Mouse (Mus musculus) liver, postnatal 0 days (tissue): ENCODE measurements at regions not wholly inside any gene's neighbourhood (a gene's known extent, or its start where the extent isn't known, plus 50 kb on each side); places are given as distances from the start of the nearest gene placed in this dataset.

Experiments
- ATAC-seq: fragments of 200-750 bp; cut with Nextera tagmentation; 2 replicates; pipeline ENCODE4 v1.8.0; 2017; ENCODE audit warnings: mild to moderate bottlenecking, moderate library complexity
- DNase-seq: peaks from one replicate; pipeline ENCODE4 v3.0.0-alpha.2; 2016
- H3K27ac ChIP-seq: fragments of 300-500 bp; sonication (generic); 2 replicates; pipeline ENCODE4 v1.5.1; 2014; ENCODE audit warnings: antibody characterized with exemption, moderate library complexity, mild to moderate bottlenecking, low read depth
- H3K27me3 ChIP-seq: fragments of 300-500 bp; sonication (generic); 2 replicates; pipeline ENCODE4 v1.6.1; 2014; ENCODE audit warnings: low read length, control low read depth, mixed read lengths; ENCODE audit not compliant: insufficient read depth
- H3K36me3 ChIP-seq: fragments of 300-500 bp; sonication (generic); replicated peaks from 2 replicates; pipeline ENCODE4 v1.6.1; 2014; ENCODE audit warnings: mild to moderate bottlenecking, control low read depth, low read length, moderate library complexity, mixed read lengths; ENCODE audit not compliant: insufficient read depth
- H3K4me1 ChIP-seq: fragments of 300-500 bp; sonication (generic); 2 replicates; pipeline ENCODE4 v1.6.1; 2014; ENCODE audit warnings: antibody characterized with exemption, mild to moderate bottlenecking, control low read depth; ENCODE audit not compliant: insufficient read depth
- H3K4me2 ChIP-seq: fragments of 300-500 bp; sonication (generic); 2 replicates; pipeline ENCODE4 v1.6.1; 2014; ENCODE audit warnings: low read depth, mild to moderate bottlenecking, low read length, moderate library complexity, mixed read lengths
- H3K4me3 ChIP-seq: fragments of 300-500 bp; sonication (generic); 2 replicates; pipeline ENCODE4 v1.5.1; 2014; ENCODE audit warnings: low read depth, low read length
- H3K9ac ChIP-seq: fragments of 300-500 bp; sonication (generic); replicated peaks from 2 replicates; pipeline ENCODE4 v1.6.1; 2014; ENCODE audit warnings: mild to moderate bottlenecking, moderate library complexity
- H3K9me3 ChIP-seq: fragments of 300-500 bp; sonication (generic); 2 replicates; pipeline ENCODE4 v1.6.1; 2016; ENCODE audit warnings: mild to moderate bottlenecking, control low read depth, low read length, mixed read lengths
- CTCF ChIP-seq: sonication (generic); IDR thresholded peaks from 2 replicates; pipeline ENCODE4 v1.5.1; 2016; ENCODE audit warnings: antibody characterized with exemption, low read depth
- EP300 ChIP-seq: IDR thresholded peaks from 2 replicates; pipeline ENCODE4 v1.6.1; 2016; ENCODE audit warnings: antibody characterized with exemption, low read depth, mild to moderate bottlenecking
- WGBS: fragments of 180-500 bp; shearing (Covaris S2); extraction: QIAGEN DNeasy Blood & Tissue Kit; methylation state at CpG from one replicate; pipeline ENCODE4 v1.1.7; 2014; ENCODE audit not compliant: insufficient replicate concordance; 5-methylcytosine and 5-hydroxymethylcytosine counted together

DNA sequence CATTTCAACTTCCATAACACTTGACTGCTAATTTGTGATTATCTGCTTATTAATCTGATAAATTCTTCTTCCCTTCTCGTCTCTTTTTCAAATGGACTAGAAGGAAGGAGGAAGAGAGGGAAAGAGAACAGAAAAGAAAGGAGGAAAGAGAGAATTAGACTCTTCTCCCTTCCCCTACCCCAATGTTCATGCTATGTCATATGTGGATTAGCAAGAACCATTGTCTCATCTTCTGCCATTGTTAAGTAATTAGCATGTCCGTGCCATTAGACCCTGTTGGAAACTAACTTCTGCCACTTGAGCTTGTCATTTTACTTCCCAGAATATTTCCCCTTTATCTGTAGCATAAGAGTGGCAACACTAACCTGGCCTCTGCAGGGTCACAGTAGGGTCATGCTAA is 78.8 kb upstream of the Serbp1 start:
- no peak overlapping the region for H3K9ac ChIP-seq
- H3K4me3 ChIP-seq: no peak overlapping the region
- no peaks in the 10 kb centered on the region for H3K9me3 ChIP-seq
- 19% methylated on average over 2 of the region's 2 CpGs for WGBS
- ATAC-seq (no peak), DNase-seq (no peak)
- TF ChIP-seq CTCF (no peak), EP300 (no peak)
- H3K36me3 ChIP-seq: no peaks in the 10 kb centered on the region
- H3K27ac ChIP-seq: peak overlapping the region; percentile 94
- H3K4me2 ChIP-seq: peak overlapping the region; percentile 34
- H3K27me3 ChIP-seq: no peaks in the 10 kb centered on the region
- H3K4me1 ChIP-seq: peaks cover 33% of the 10 kb centered on the region

DNA sequence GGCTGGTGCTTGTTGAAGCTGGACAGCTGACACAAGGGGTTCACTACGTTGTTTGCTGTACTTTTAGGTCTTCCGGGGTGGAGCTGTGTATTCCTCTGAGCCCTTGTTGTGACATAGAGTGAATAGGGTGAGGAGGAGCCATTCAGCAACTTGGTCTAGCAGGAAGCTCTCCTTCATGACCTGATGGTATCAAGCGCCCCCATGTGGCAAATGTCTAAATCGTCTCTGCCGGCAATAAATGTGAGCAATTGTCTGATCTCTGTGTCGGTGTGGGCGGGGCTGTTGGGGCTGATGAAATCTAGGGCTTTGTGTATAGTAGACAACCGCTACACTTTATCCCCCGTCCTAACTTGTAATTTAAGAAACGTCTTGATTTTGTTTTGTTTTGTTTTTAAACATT is 79.2 kb upstream of the Serbp1 start:
- TF ChIP-seq EP300: peak; percentile 51; the same call in 1 of the 2 replicates
- peak; percentile 96 for TF ChIP-seq CTCF
- peaks cover 29% of the 10 kb centered on the region for H3K4me1 ChIP-seq
- no peaks in the 10 kb centered on the region for H3K36me3 ChIP-seq
- DNase-seq: peak; percentile 94
- H3K4me2 ChIP-seq: peak overlapping the region; percentile 34
- no peaks in the 10 kb centered on the region for H3K27me3 ChIP-seq
- under 1% methylated on average over 10 of the region's 10 CpGs for WGBS
- H3K9me3 ChIP-seq: no peaks in the 10 kb centered on the region
- no peak overlapping the region for H3K4me3 ChIP-seq
- H3K9ac ChIP-seq: no peak overlapping the region
- H3K27ac ChIP-seq: peak overlapping the region; percentile 94
- peak; percentile 76 for ATAC-seq

DNA sequence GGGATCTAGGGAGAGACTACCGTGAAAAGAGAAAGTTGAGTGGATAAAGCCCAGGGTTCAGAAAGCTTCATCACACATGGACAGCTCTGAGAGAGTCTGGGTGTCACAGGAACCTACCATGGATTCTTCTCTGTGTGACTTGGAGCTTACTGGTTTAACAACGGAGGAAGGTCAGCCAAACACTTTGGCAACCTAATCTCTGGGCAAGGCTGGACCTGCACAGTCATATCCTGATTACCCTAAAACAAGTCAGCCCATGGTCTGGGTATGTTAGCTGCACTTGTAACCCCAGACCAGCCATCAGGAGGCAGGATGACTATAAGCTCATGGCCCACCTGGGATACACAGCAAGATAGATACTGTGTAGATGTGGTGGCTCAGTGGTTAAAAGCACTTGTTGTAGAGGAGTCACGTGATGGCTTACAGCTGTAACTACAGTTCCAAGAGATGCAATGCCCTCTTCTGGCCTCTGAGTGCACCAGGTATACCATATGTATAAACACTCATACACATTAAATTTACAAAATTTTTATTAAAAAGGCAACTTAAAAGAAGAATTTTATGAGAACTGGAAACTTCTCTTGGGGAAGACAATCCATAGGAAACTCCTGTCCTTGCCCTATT is 85.0 kb upstream of the Serbp1 start:
- TF ChIP-seq EP300 (no peak), CTCF (peak; percentile 45)
- Histone ChIP-seq H3K4me3 (no peak overlapping the region), H3K4me2 (no peak overlapping the region), H3K27me3 (no peaks in the 10 kb centered on the region), H3K36me3 (no peaks in the 10 kb centered on the region), H3K9me3 (no peaks in the 10 kb centered on the region), H3K4me1 (peaks cover 12% of the 10 kb centered on the region), H3K27ac (no peak overlapping the region), H3K9ac (no peak overlapping the region)
- no peak for ATAC-seq
- 63% methylated on average over 3 of the region's 3 CpGs for WGBS
- no peak for DNase-seq

DNA sequence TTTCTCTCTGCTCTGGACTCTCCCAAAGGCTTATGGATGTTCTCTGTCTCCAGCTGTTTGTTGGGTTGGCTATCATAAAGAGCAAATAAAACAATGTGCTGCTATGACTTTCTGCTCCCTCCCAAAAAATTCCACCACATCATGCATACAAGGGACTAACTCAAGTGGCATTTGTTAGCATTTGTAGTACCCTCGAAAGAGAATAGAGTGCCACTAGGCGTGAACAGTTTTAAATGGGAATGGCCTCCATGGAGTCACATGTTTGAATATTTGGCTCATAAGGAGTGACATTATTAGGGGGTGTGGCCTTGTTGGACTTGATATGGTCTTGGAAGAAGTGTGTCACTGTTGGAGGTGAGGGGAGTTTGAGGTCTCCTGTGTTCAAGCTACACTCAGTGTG is 86.5 kb upstream of the Serbp1 start:
- H3K9me3 ChIP-seq: no peaks in the 10 kb centered on the region
- no peak overlapping the region for H3K4me3 ChIP-seq
- DNase-seq (no peak), ATAC-seq (no peak)
- TF ChIP-seq CTCF: no peak
- TF ChIP-seq EP300: no peak
- H3K27ac ChIP-seq: no peak overlapping the region
- no peak overlapping the region for H3K9ac ChIP-seq
- 86% methylated on average over 2 of the region's 2 CpGs for WGBS
- no peaks in the 10 kb centered on the region for H3K36me3 ChIP-seq
- peaks cover 16% of the 10 kb centered on the region for H3K4me1 ChIP-seq
- H3K4me2 ChIP-seq: no peak overlapping the region
- H3K27me3 ChIP-seq: no peaks in the 10 kb centered on the region

GRCm38 (mm10) chr6:67149425-67149824 is 88.6 kb upstream of the Serbp1 start:
- peaks cover 23% of the 10 kb centered on the region for H3K4me1 ChIP-seq
- no peak overlapping the region for H3K4me3 ChIP-seq
- H3K27me3 ChIP-seq: no peaks in the 10 kb centered on the region
- TF ChIP-seq EP300: peak; percentile 66
- TF ChIP-seq CTCF: no peak
- no peaks in the 10 kb centered on the region for H3K9me3 ChIP-seq
- no peak overlapping the region for H3K4me2 ChIP-seq
- no peaks in the 10 kb centered on the region for H3K36me3 ChIP-seq
- WGBS: 15% methylated on average over 2 of the region's 2 CpGs
- DNase-seq: peak; percentile 65
- H3K27ac ChIP-seq: peak overlapping the region; percentile 77
- peak; percentile 95 for ATAC-seq
- 0 out of 2 replicates have a peak overlapping the region, but pooled peaks have one; percentile 33 for H3K9ac ChIP-seq

DNA sequence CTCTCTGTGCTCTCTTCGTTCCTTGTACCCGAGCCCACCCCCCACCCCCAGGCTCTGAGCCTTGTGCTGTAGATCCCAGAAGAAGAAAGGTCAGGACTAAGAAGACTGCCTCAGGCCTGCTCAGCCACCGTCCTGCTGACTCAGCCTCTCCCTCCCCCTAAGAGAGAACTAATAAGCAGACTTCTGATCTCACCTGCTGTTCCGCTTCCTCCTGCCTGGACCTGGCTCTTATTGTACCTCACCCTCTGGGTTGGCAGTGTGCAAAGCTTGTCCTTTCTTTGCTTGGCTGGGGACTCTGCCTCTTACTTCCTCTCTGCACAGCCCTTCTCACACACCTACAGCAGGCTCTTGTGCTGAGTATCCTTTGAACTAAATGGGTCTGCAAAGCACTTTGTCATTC is 91.3 kb upstream of the Serbp1 start:
- TF ChIP-seq CTCF (no peak), EP300 (no peak)
- Histone ChIP-seq H3K27me3 (no peaks in the 10 kb centered on the region), H3K4me1 (peaks cover 26% of the 10 kb centered on the region), H3K4me3 (no peak overlapping the region), H3K9me3 (no peaks in the 10 kb centered on the region), H3K9ac (no peak overlapping the region), H3K27ac (peak overlapping the region; percentile 45), H3K4me2 (no peak overlapping the region), H3K36me3 (no peaks in the 10 kb centered on the region)
- DNase-seq (no peak), ATAC-seq (no peak)
- WGBS: 25% methylated on average over 4 of the region's 4 CpGs
